Mouse (Mus musculus) kidney, postnatal 14 days (tissue): ENCODE measurements at regions not wholly inside any gene's neighbourhood (a gene's known extent, or its start where the extent isn't known, plus 50 kb on each side); places are given as distances from the start of the nearest gene placed in this dataset.
"Not testable (repeated sequence)": the region's sequence is repeated elsewhere in the genome, so short reads cannot be mapped to it uniquely, and the experiment has no call there.

ENCODE experiments used
- DNase-seq: peaks from one replicate; pipeline ENCODE4 v3.0.0; 2022; ENCODE audit warnings: mixed read lengths

- no peak for DNase-seq
Measured at GRCm38 (mm10) chr4:97509576-97509975, 263.0 kb upstream of the Nfia start.

GRCm38 (mm10) chr4:97505734-97506133 is 266.8 kb upstream of the Nfia start:
- DNase-seq, result no peak

DNA sequence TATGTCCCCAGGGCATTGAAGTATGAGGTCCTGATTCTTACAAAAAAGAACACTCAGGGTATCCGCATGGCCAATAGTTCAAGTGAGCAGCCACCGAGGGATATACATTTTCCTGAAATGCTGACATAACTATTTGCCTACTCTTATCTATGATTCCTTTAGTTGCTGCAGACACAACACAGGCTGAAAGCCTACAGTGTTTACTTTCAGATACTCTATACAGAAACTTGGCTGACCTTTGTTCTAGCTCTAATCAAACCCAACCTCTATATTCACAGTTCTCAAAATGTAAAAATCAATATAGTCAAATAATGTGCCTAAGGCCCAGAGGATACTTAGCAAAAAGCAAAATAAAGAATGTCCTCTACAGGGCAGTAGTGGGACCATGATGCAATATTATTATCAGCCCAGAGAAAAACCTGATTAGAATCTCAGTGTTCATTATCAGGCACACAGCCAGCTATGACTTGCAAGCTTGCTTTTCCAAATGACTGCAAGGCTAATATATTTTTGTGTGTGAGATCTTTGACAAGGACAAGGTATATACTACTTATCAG is 281.2 kb upstream of the Nfia start:
- no peak for DNase-seq

GRCm38 (mm10) chr4:97486354-97486753 is 286.2 kb upstream of the Nfia start:
- peak; percentile 45 for DNase-seq

DNA sequence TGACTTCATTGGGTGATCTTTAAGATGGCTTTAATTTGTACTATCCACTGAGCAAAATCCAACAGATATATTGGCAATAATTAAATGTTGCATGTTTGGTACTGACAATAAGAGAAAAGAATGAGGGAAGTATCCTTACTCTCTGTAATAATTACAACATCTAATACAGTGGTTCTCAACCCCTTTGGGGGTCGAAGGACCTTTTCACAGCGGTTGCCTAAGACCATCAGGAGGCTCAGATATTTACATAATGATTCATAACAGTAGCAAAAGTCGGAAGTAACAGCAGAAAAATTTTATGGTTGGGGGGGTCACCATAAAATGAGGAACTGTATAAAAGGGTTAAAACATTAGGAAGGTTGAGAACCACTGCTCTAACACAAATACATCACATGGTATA is 287.3 kb upstream of the Nfia start:
- DNase-seq, result no peak

GRCm38 (mm10) chr4:97482701-97483246 is 289.8 kb upstream of the Nfia start:
- DNase-seq, result no peak

DNA sequence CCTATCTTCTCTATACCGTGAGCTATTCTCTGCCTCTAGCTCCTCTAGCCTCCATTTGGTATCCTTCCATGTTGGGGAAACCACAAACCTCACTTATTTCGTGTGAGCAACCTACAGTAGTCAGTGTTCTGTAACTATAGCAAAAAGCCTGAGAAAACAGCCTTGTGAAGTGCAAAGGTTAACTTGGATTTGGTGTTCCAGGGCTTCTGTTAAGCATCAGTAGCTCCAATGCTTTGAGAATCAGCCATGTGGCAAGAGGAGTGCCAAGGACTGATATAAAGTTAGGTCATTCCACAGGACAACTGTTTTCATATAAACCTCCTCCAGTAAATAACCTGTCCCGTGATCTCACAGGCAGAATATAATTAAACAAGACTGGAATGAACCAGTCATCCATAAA is 290.7 kb upstream of the Nfia start:
- DNase-seq, result no peak

- DNase-seq, result peak; percentile 82
Measured at GRCm38 (mm10) chr4:97476571-97477190, 293.7 kb upstream of the Gm10192 start.

DNA sequence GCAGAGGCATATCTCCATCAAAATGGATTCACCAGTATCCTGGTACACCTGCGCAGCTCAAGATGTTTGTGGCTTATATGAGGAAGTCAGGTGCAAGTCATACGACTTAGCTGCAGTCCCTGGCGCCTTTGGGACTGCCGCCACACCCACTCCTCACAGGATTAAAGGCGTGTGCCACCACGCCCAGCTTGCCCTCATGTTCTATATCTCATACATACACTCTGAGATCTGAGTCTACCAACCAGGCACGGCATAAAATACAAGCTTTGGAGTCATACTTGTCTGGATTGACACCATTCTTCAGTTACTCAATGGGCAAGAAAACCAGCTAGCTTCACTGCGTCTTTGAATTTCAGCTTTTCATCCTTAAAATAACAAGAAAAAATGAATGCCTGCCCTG is 290.5 kb upstream of the Gm10192 start:
- DNase-seq, result not testable (repeated sequence)

GRCm38 (mm10) chr4:97465932-97466666 is 283.1 kb upstream of the Gm10192 start:
- DNase-seq, result no peak

GRCm38 (mm10) chr4:97465517-97465916 is 282.6 kb upstream of the Gm10192 start:
- no peak for DNase-seq

DNA sequence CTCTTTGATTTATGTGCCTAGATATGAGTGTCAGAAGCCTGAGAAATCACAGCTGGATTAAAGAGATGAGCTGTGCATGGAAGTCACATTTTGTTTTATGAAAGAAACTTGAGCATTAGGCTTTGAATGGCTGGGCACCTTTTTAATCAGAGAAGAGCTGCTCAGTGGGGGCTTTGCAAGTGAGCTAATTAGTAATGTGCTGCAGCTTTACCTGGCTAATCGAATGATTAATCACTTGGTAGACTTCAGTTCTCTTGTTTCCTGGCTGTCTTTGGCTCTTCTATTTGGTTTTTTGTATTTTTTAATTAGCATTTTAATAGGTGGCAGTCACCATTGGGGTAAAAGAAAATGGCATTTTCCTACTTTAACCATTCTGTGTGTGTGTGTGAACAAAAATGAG is 278.2 kb upstream of the Gm10192 start:
- no peak for DNase-seq

DNA sequence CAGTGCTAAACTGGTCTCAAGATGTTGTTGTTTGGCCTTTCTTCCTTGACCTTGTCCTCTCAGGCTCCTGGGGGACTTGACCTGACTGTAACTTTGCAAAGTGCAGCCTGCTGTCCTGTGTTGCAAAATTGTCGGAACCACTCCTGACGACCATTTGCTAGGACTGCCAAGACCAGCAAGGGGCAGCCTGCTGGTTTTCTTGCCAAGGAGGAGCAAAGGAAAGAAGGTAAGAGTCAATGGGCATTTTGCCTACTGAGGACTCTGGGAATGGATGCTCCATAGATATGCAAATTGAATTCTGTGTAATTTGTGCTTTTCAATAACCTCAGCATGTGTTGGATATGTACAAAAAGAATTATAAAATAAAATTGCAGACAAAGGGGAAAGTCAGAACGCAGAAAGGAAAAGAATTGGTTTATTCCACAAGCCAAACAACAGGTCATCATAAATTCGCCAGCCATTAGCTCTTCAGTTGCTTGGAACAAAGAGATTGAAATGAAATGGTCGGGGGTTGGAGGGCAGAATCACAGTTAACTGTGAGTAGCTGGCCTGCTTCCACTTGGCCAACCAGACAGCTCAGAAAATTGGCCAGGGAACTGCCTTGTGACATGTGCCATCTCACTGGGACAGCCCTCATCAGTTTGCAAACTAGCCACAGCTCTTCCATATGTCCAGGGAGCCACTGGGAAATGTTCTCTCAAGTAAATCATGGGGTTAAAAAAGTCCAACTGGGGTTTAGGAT is 256.5 kb upstream of the Gm10192 start:
- DNase-seq, result no peak

DNA sequence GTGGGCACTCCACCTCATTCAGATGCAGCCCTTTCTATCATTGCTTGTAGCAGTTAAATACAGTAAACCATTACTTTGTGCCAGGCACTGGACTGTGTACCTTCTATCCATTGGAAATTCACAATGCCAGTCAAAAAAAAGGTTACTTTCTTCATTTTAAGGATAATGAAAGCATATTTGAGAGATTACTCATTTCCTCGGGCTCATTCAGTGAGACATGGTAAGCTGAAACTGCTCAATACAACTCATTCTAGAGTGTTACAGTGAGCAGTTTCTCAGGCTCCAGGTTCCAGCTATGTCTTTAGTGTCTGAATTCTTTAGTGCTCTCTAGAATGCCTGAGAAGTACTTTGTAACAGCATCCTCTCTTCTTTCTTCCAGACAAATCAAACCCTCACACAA is 249.7 kb upstream of the Gm10192 start:
- DNase-seq, result no peak

- no peak for DNase-seq
Measured at GRCm38 (mm10) chr4:97432094-97432493, 249.1 kb upstream of the Gm10192 start.

DNA sequence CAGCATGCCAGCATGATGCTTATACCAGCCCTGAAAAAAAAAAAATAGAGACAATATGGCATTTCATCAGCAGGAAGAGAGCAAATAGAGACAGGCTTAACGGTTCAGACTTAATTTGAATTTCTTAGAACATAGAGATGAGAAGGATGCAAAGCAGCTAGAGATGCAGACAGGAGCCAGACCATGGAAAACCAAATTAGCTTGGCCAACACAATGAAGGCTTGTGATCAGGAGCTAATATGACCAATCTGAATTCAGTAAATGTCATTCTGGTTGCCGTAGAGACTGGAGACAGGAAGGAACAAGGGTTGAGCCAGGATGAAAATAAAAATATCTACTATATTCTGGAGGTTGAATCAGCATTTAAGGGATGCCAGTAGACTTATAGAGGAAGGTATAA is 248.3 kb upstream of the Gm10192 start:
- DNase-seq, result no peak

DNA sequence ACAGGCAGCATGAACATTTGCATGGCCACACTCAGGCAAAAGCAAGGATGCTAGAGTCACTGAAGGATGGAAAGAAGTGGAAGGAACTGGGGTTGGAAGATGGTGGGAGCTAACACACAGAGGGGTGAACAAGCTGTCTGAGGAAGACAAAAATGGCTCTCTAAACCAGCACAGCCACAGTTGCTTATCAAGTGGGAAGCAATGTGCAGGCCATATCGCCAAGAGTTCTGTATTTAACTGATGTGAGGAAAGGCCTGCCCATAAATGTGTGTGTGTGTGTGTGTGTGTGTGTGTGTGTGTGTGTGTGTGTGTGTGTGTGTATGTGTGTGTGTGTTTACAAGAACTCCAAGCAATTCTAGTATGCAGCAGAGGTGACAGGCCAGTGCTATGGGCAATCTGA is 236.9 kb upstream of the Gm10192 start:
- DNase-seq, result no peak

DNA sequence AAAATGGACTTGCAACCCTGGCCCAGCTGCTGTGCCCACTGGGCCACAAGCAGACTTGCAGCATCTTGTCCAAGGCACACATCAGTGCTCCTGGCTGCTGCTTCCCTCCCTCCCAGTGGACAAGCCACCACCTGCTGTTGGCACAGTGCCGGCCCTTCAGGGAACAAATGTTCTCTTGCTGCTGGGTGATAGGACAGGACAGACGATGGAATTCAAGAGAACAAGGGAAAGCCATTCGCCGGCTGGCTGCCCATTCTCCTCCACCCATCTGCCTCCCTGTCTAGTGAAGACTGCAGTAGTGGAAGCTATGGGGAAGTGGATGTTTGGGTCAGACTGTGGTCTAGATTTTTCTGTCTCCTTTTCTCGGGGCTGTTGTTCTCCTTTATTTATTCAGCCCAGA is 235.7 kb upstream of the Gm10192 start:
- DNase-seq, result peak; percentile 30

- DNase-seq, result no peak
Measured at GRCm38 (mm10) chr4:97417943-97418342, 235.0 kb upstream of the Gm10192 start.

DNA sequence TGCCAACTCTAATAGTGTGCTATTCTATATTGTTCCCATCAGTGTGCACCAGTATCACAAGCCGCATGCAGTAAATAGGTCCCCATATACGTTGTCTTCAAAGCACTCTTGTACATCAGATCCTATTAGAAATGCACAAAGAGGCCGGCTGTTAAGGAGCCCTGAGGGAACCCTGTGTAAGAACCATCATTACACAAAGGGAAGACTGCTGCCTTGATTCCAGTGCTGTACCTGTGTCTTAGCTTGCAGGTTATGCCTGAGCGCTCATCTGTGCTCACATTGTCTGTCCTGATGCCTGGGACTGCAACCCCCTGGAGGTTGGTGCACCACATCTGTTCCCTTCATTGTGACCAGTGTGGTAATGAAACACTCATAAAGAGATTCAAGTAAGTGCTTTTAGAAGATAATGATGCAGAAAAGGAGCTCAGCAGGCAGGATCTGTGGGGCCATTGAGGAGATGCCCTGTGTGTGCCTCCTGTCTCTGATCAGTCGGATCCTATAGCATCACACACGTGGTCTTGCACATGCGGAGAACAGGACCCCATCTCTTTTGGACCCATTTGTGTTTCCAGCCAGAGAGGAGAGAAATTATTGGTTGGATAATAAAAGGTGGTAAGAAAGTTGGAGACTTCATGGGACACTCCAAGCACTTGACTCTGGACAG is 225.8 kb upstream of the Gm10192 start:
- DNase-seq, result no peak

DNA sequence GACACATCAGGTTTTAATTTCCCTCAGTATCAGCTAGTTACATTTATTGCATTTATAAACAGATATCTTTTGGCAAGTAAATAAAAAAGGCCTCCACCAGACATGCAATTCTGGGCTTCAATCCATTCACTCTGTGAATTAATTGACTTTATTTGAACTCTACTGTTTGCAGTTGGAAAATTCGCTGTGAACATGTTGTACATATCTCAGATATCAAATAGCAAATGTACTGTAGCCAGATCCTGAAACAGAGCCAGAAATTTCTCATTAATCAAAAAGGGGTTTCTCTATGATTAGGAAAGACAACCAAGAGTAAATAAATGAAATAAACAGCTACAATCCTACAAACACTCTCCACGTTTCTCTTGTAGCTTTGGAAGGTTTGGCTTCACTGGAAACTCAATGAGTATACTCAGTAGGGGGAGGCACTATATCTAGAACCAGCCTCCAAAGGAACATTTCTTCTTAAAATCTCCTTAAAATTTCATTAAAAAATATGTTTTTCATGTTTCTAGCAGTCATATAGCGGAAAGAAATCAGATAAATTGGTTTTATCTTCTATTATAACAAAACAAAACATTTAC is 211.8 kb upstream of the Gm10192 start:
- no peak for DNase-seq

DNA sequence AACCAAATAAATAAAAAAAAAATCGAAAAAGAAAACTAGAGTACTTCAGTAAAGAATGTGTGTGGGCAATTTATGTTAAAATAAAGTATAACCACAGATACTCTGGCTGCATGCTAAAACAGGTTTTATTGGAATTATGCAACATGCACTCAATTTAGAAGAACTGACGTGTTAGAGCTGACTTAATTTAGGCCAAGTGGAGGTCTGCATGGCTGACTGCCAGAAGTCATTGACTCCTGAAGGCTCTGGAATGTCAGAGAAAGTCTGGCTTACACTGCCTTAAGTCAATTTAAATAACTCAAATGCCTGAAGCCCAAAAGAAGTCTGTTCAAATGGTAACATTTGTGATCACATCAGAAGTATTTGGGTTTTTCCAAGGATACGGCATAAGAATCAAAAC is 198.1 kb upstream of the Gm10192 start:
- DNase-seq, result peak; percentile 77
